Mouse (Mus musculus) stomach, embryonic 15.5 days (tissue): ENCODE measurements at regions not wholly inside any gene's neighbourhood (a gene's known extent, or its start where the extent isn't known, plus 50 kb on each side); places are given as distances from the start of the nearest gene placed in this dataset.

Source experiments
- ATAC-seq: fragments of 200-750 bp; cut with Nextera tagmentation; 2 replicates; pipeline ENCODE4 v1.8.0; 2017; ENCODE audit warnings: low read depth, moderate number of reproducible peaks, moderate TSS enrichment; ENCODE audit not compliant: insufficient read depth, low FRiP score
- H3K27ac ChIP-seq: fragments of 300-500 bp; sonication (generic); 2 replicates; pipeline ENCODE4 v1.5.1; 2015; ENCODE audit warnings: mild to moderate bottlenecking, inconsistent platforms
- H3K27me3 ChIP-seq: fragments of 300-500 bp; sonication (generic); replicated peaks from 2 replicates; pipeline ENCODE4 v1.6.1; 2015; ENCODE audit warnings: inconsistent platforms
- H3K36me3 ChIP-seq: fragments of 300-500 bp; sonication (generic); 2 replicates; pipeline ENCODE4 v1.6.1; 2015; ENCODE audit warnings: inconsistent platforms
- H3K4me1 ChIP-seq: fragments of 300-500 bp; sonication (generic); 2 replicates; pipeline ENCODE4 v1.6.1; 2015; ENCODE audit warnings: inconsistent platforms
- H3K4me2 ChIP-seq: fragments of 300-500 bp; sonication (generic); 2 replicates; pipeline ENCODE4 v1.6.1; 2015; ENCODE audit warnings: mild to moderate bottlenecking, inconsistent platforms
- H3K4me3 ChIP-seq: fragments of 300-500 bp; sonication (generic); replicated peaks from 2 replicates; pipeline ENCODE4 v1.5.1; 2015; ENCODE audit warnings: inconsistent platforms
- H3K9ac ChIP-seq: fragments of 300-500 bp; sonication (generic); 2 replicates; pipeline ENCODE4 v1.6.1; 2015; ENCODE audit warnings: inconsistent platforms
- H3K9me3 ChIP-seq: fragments of 300-500 bp; sonication (generic); 2 replicates; pipeline ENCODE4 v1.6.1; 2016; ENCODE audit warnings: inconsistent platforms
- WGBS: fragments of 180-500 bp; shearing (Covaris S2); methylation state at CpG from one replicate; pipeline ENCODE4 v1.1.7; 2015; 5-methylcytosine and 5-hydroxymethylcytosine counted together

DNA sequence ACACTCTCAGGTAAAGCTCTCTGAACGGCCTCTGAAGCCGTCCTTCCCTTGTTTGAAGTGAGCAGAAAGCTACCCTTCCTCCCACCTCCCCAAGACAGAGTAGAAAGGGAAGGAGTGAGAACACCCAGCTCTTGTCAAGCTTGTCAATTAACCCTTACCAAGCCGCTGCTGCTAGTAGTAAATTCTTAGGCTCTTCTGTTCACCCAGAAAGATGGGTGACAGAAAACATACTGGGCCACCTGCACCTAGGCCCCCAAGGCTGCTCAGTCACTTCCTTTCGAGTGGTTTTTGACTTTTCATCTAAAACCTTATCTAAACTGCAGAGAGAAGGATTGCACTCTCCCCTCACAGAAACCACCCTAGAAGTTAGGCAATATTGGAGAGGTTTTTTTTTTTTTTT is 514.9 kb upstream of the Gm19410 start:
- 44% methylated on average over 4 of the region's 4 CpGs for WGBS
- H3K27me3 ChIP-seq: no peaks in the 10 kb centered on the region
- H3K36me3 ChIP-seq: no peaks in the 10 kb centered on the region
- no peaks in the 10 kb centered on the region for H3K9me3 ChIP-seq
- ATAC-seq: no peak
- no peak overlapping the region for H3K9ac ChIP-seq
- no peak overlapping the region for H3K4me2 ChIP-seq
- no peak overlapping the region for H3K4me3 ChIP-seq
- no peak overlapping the region for H3K27ac ChIP-seq
- H3K4me1 ChIP-seq: no peaks in the 10 kb centered on the region

DNA sequence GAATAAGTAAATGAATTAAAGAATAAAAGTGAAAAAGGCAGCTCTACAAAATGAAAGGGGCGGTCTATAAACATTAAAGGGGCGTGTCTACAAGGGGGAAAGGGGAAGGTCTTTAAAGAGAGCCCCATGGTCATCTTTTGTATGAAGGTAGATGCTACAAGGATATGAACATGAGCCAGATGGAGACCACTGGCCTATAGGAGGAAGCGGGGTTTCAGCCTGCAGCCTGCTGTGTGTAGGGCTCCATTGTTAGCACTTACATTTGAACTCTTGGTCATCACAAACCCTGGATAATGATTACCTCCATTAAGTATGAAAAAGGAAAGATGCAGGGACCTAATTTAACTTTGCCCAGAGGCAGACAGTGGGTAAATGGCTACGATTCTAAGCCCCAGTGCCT is 511.6 kb upstream of the Gm19410 start:
- Histone ChIP-seq H3K4me2 (no peak overlapping the region), H3K9ac (no peak overlapping the region), H3K9me3 (no peaks in the 10 kb centered on the region), H3K27ac (no peak overlapping the region), H3K36me3 (no peaks in the 10 kb centered on the region), H3K4me3 (no peak overlapping the region), H3K27me3 (no peaks in the 10 kb centered on the region), H3K4me1 (no peaks in the 10 kb centered on the region)
- no peak for ATAC-seq
- 86% methylated on average over 4 of the region's 4 CpGs for WGBS

DNA sequence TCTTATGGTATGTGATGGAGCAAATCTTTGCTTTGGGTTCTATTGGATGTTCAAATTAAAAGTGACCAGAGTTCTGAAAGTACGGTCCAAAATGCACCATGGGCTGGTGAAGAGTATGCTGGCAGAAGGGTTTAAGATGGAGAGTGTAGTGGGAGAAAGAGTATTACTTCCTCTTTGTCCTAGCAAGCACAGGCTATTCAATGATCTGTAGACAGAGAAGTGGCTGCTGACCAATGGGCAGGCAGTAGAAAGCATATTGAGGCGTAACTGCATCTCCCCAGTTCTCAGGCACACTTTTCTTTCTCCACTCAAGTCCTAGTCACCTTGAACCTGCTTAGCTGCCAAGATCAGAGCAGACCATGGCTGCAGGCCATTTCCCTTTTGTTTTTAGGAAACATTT is 510.3 kb upstream of the Gm19410 start:
- no peaks in the 10 kb centered on the region for H3K4me1 ChIP-seq
- no peaks in the 10 kb centered on the region for H3K9me3 ChIP-seq
- no peak overlapping the region for H3K9ac ChIP-seq
- H3K36me3 ChIP-seq: no peaks in the 10 kb centered on the region
- H3K4me2 ChIP-seq: no peak overlapping the region
- no peaks in the 10 kb centered on the region for H3K27me3 ChIP-seq
- no peak for ATAC-seq
- H3K4me3 ChIP-seq: no peak overlapping the region
- 95% methylated on average over 2 of the region's 2 CpGs for WGBS
- no peak overlapping the region for H3K27ac ChIP-seq

DNA sequence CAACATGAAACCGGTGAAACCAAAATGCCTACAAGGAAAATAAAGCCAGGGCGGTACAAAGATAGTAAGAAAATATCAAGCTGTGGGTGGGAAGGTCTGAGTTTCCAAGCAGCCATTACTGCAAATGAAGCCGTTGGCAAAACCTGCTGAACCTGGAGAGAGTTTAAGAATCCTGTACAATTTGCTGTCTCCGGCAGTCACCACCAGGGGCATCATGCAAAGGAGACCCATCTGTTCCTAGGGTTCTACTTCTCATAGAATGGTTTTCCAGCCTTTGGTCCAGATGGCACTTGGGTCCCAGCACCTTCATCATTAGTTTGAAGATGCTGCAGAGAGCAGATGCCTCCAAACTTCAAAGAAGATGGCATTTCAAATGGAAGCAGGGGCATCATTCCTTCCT is 508.6 kb upstream of the Gm19410 start:
- Histone ChIP-seq H3K27me3 (no peaks in the 10 kb centered on the region), H3K27ac (no peak overlapping the region), H3K36me3 (no peaks in the 10 kb centered on the region), H3K9ac (no peak overlapping the region), H3K4me1 (no peaks in the 10 kb centered on the region), H3K4me2 (no peak overlapping the region), H3K9me3 (no peaks in the 10 kb centered on the region), H3K4me3 (no peak overlapping the region)
- no peak for ATAC-seq
- 44% methylated on average over 4 of the region's 4 CpGs for WGBS

DNA sequence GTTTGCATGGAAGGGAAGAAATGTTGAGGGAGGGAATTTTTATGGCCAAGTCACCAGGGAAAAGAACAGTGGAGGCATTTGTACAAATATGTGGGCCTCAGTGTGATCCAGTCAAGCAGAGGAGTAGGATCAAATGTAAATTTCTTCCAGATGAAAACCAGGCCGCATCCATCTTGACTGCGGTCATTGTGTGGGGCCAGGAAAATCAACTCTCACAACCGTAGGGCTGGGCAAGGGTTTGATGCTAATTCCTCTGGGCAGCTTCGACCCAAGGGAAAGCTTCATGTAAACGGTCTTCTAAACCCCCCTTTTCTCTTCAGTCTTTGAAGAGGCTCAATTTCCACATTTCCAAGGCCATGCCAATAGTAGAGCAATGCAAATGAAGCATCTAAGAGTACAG is 497.4 kb upstream of the Gm19410 start:
- no peak for ATAC-seq
- H3K27me3 ChIP-seq: no peaks in the 10 kb centered on the region
- H3K4me1 ChIP-seq: no peaks in the 10 kb centered on the region
- H3K4me2 ChIP-seq: no peak overlapping the region
- no peak overlapping the region for H3K27ac ChIP-seq
- no peaks in the 10 kb centered on the region for H3K9me3 ChIP-seq
- H3K36me3 ChIP-seq: no peaks in the 10 kb centered on the region
- H3K9ac ChIP-seq: no peak overlapping the region
- no peak overlapping the region for H3K4me3 ChIP-seq
- WGBS: 82% methylated on average over 5 of the region's 5 CpGs

DNA sequence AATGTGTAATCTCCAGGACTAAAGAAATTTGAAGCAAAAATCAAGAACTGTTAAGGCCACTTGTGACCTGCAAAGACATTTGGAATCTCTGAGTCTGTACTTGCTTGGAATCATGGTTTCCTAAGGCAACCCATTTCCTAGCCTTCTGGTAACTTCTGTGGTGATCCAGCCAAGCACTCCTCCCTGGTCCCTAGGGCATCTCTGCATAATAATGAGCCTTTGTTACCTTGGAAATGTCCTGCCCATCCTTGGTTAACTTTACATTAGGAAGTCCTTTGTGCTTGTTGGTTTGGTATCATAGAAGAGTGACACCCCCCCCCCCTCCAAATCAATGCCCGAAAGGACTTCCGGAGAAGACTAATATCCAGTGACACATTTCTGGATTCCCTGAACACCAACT is 496.6 kb upstream of the Gm19410 start:
- H3K9me3 ChIP-seq: no peaks in the 10 kb centered on the region
- H3K9ac ChIP-seq: no peak overlapping the region
- H3K27ac ChIP-seq: no peak overlapping the region
- H3K27me3 ChIP-seq: no peaks in the 10 kb centered on the region
- H3K36me3 ChIP-seq: no peaks in the 10 kb centered on the region
- no peak overlapping the region for H3K4me2 ChIP-seq
- no peak overlapping the region for H3K4me3 ChIP-seq
- WGBS: 96% methylated on average over 2 of the region's 2 CpGs
- no peak for ATAC-seq
- H3K4me1 ChIP-seq: no peaks in the 10 kb centered on the region

DNA sequence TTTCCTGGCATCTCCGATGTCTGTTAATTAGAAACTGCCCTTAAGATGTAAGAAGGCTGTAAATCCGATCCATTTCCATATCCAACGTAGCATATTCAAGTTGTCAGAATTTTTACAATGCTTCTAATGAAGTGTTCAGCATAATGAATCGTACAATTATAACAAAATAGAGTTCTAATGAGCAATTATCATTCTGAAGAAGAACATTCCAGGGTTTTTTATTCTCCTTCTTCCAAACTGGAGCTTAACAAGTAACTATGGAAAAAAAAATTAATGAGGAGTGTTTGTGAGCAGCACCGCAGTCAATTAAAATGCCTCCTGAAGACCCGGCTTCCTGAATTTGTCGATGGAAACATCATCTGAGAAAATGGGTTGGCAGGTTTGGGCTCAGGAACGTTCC is 489.6 kb upstream of the Gm19410 start:
- Histone ChIP-seq H3K9ac (no peak overlapping the region), H3K4me2 (no peak overlapping the region), H3K4me1 (no peaks in the 10 kb centered on the region), H3K4me3 (no peak overlapping the region), H3K27me3 (no peaks in the 10 kb centered on the region), H3K36me3 (no peaks in the 10 kb centered on the region), H3K27ac (no peak overlapping the region), H3K9me3 (no peaks in the 10 kb centered on the region)
- 76% methylated on average over 8 of the region's 8 CpGs for WGBS
- ATAC-seq: no peak

DNA sequence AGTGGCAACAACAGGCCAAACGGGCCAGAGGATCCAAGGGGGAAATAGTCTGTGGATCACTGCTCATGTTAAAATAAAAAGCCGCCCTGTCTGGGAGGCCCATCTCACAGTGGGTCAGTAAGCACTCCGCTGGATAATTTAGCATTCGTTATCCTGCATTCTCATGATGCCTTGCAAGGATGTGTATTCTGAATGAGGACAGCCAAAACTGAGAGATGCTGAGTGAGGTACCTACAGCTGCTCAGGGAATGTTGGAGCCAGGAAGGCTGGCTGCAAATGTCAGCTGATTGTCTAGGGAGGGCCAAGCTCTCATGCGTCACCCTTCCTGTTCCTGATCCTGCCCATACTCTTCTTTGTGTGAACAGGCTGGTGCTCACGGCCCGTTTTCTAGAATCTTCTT is 489.1 kb upstream of the Gm19410 start:
- Histone ChIP-seq H3K4me2 (no peak overlapping the region), H3K4me3 (no peak overlapping the region), H3K4me1 (no peaks in the 10 kb centered on the region), H3K27ac (no peak overlapping the region), H3K9me3 (no peaks in the 10 kb centered on the region), H3K36me3 (no peaks in the 10 kb centered on the region), H3K27me3 (no peaks in the 10 kb centered on the region), H3K9ac (no peak overlapping the region)
- no peak for ATAC-seq
- WGBS: 77% methylated on average over 7 of the region's 7 CpGs

DNA sequence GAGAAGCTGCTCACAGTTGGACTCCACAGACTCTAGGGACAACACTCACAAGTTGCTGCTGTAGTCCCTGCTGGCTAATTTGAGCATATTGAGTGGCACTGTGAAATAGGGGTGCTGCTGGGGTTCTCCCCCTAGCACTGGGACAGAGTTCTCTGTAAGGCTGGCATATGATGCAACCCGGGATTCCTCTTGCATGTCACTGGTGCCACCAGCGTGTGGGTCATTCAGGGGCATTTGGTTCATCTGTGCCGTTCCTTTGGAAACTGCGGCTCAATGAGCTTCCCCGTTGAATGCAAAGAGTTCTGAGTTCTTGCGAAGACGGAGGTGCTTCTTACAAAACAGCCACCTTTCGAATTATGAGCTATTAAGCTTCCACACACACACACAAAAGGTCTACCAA is 486.6 kb upstream of the Gm19410 start:
- Histone ChIP-seq H3K27ac (no peak overlapping the region), H3K4me1 (no peaks in the 10 kb centered on the region), H3K36me3 (no peaks in the 10 kb centered on the region), H3K4me3 (no peak overlapping the region), H3K27me3 (no peaks in the 10 kb centered on the region), H3K9me3 (no peaks in the 10 kb centered on the region), H3K4me2 (no peak overlapping the region), H3K9ac (no peak overlapping the region)
- no peak for ATAC-seq
- 91% methylated on average over 8 of the region's 8 CpGs for WGBS

DNA sequence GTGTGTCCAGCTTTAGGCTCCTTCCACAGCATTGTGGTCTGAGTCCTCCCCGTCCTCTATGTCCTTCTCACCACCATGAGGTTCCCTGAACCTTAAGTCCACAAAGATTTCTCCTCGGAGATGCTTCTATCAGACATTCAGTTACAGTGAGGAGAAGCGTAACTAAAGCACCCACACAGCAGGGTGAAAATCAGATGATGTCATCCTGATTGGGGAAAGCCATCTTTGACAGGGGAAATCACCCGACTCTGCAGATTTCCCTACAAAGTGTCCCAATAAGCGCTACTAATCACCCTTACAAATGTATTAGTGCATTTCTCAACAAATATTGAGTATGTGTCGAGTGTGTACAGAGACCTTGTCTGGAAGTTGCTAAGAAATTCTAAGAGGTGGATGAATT is 484.8 kb upstream of the Gm19410 start:
- no peak overlapping the region for H3K4me3 ChIP-seq
- H3K4me1 ChIP-seq: no peaks in the 10 kb centered on the region

DNA sequence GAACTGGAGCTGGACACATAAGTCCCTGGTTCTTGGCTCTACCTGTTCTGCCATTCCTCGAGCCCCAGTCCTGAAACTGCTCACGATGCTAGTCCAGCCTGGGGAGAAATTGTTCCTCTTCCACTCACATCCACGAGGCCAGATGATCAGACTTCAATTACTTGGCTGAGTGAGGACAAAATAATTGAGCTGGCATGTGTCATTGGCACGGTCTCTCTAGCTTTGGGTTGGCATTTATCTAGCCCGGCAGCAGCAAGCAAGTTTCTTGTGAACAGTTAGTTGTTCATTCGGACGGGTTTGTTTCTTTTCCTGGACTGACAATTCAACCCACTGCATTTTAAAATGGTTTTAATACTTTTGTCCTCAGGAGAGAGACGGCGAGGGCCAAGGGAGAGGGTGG is 482.2 kb upstream of the Gm19410 start:
- Histone ChIP-seq H3K9ac (no peak overlapping the region), H3K4me2 (no peak overlapping the region), H3K27me3 (no peaks in the 10 kb centered on the region), H3K9me3 (no peaks in the 10 kb centered on the region), H3K4me1 (no peaks in the 10 kb centered on the region), H3K36me3 (no peaks in the 10 kb centered on the region), H3K27ac (no peak overlapping the region), H3K4me3 (no peak overlapping the region)
- WGBS: 90% methylated on average over 9 of the region's 9 CpGs
- ATAC-seq: no peak

More for the DNA sequence above, 484.8 kb upstream of the Gm19410 start:
- no peaks in the 10 kb centered on the region for H3K9me3 ChIP-seq
- 89% methylated on average over 6 of the region's 6 CpGs for WGBS
- H3K4me2 ChIP-seq: no peak overlapping the region
- H3K27ac ChIP-seq: no peak overlapping the region
- no peak for ATAC-seq
- no peaks in the 10 kb centered on the region for H3K36me3 ChIP-seq
- H3K9ac ChIP-seq: no peak overlapping the region
- H3K27me3 ChIP-seq: no peaks in the 10 kb centered on the region

DNA sequence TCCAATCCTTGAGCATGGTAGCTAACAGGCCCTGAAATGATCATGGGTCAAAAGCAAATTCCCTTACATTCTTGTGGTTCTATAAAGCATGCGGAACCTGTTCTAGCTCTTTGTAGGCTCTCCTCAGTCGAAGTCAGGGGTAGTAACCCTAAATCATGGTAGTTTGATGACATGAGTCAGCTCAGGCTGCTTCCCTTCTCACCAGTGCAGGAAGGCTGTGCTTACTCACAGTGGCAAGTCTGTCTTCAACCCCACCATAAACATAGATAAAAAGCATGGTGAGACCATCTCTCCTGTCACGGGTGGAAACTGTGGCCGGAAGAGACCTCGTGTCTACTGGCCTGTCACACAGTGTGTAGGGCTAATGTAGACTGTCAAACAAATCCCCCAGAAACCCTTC is 476.6 kb upstream of the Gm19410 start:
- Histone ChIP-seq H3K36me3 (no peaks in the 10 kb centered on the region), H3K4me2 (no peak overlapping the region), H3K4me3 (no peak overlapping the region), H3K9me3 (no peaks in the 10 kb centered on the region), H3K4me1 (peaks cover 4% of the 10 kb centered on the region), H3K9ac (no peak overlapping the region), H3K27ac (no peak overlapping the region), H3K27me3 (no peaks in the 10 kb centered on the region)
- ATAC-seq: no peak
- 73% methylated on average over 5 of the region's 5 CpGs for WGBS

DNA sequence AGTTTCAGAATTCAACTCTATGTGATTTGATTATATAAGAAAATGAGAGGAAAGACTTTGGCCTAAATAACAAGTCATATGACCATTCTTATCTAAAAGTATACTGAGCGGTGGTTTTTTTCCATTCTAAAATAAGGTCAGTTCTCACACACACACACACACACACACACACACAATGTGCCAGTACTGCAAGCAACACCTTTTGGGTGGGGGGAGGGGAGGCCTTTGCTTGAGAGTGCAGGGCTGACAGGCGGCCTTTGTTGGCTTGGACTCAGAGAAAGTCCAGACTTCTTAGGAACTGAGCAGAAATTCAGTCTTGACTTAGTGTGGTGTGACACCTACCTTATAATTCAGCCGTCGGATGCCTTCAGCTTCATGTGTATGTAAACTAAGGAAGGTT is 475.6 kb upstream of the Gm19410 start:
- ATAC-seq: no peak
- whole genome bisulfite sequencing: 56% methylated on average over 4 of the region's 4 CpGs
- H3K27ac ChIP-seq: peak overlapping the region; percentile 4; the same call in 1 of the 2 replicates
- no peak overlapping the region for H3K4me2 ChIP-seq
- no peak overlapping the region for H3K4me3 ChIP-seq
- no peak overlapping the region for H3K9ac ChIP-seq
- peaks cover 6% of the 10 kb centered on the region for H3K4me1 ChIP-seq
- H3K9me3 ChIP-seq: no peaks in the 10 kb centered on the region
- no peaks in the 10 kb centered on the region for H3K36me3 ChIP-seq
- H3K27me3 ChIP-seq: no peaks in the 10 kb centered on the region
